Mouse (Mus musculus) frontal cortex, adult (tissue): Measurements from ENCODE around the gene Nol7.

Source experiments
- ATAC-seq: cut with Nextera tagmentation; 2 replicates; pipeline ENCODE4 v1.9.2; 2017; ENCODE audit warnings: mild to moderate bottlenecking, moderate library complexity, mixed read lengths; ENCODE audit not compliant: low TSS enrichment

The Nol7 gene

DNA sequence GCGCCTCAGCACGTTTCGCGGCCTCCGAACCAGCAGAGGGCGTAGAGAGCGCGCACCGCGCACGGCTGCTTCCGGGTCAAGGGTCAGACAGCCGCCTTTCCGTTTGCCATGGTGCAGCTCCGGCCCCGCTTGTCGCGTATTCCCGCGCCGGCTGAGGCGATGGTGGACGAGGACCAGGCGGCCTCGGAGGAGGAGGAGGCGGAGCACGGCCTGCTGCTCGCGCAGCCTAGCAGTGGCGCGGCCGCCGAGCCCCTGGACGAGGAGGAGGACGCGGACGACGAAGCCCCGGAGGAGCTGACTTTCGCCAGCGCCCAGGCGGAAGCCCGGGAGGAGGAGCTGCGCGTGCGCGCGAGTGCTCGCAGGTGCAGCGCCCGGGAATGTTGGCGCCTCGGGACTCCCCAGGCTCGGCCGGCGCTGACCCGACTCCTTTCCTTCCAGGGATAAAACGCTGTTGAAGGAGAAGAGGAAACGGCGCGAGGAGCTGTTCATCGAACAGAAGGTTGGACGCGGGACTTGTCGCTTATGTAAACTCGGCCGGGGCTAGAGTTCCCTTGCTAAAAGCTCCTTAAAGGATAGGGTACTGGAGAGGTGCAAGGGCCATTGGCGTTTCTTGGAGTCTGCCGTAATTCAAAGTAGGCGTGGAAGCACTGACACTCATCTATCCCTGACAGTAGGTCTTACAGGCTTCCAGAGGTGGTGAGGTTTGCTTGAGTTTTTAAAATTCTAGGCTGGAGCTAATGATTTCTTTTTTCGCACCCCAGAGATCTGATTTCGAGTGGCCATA, at the start of gene Nol7:
Gene Nol7, plus strand, starts transcription at position 94 of the 784 bp plus-strand sequence.
- peak; percentile 94 for ATAC-seq

DNA sequence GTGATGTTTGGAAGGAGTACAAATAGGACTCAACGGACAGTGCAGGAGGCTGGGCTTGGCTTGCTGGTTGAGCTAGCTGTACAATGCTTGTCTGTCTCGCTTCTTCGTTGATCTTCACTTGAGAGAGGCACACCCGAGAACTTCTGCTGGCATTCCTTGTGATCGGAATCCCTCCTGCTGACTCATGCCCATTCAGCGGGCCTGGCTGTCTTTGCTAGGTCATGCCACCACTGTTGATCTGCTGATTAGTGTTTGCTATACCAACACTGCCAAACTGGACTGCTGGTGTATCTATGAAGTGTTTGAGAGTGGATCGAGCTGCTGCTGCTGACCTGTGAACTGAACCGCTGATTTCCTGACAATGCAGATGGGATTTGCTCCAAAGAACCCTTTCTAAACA, 48.8 kb upstream of the Nol7 start:
- ATAC-seq = no peak

DNA sequence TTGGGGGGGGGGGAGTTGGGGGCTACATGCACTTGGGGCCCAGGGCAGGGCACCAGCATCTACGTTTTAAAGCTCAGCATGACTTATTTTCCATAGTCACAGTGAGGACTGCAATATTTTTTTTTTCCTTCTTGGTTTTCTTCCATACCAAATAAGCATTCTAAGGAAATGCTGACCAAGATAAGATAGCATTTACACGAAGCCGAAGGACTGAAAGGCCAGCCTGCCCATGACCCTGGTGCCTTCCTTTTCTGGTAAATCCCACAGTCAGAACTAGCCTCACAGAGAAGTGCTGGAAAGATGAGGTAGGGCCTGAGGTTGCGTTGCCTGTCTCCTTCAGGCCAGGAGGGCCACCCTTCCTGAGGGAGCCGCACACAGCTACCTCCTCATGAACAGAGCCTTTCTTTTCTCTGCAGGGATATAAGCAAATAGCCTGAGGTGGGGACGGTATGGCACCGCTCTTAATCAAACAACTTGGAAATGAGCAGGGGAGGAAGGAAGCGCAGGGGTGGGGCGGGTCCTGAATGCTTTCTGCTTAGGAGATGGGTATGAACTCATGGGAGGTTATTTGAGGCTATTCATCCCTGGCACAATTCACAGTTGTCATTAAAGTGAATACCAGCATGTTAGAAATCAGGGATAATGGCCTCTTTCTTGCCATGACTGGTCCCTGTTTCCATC, 47.6 kb upstream of the Nol7 start:
- ATAC-seq = no peak

DNA sequence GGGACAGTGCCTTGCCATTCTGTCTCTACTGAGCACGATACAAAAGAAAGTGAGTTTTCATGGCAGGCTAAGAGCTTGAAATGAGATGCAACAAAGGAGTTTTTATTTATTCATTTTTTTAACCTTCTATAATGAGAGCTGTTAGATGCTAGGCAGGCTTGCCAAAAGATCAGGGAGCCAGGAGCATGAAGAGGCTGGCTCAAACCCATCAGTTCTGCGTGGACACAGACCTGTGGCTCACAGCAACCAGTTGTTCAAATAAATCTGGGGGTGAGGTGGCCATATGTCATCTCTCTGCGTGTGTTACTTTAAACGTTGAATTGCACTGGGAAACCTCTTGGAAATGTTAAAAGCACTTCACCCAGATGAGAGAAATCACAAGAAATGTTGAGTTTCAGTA, 44.8 kb upstream of the Nol7 start:
- ATAC-seq = no peak

DNA sequence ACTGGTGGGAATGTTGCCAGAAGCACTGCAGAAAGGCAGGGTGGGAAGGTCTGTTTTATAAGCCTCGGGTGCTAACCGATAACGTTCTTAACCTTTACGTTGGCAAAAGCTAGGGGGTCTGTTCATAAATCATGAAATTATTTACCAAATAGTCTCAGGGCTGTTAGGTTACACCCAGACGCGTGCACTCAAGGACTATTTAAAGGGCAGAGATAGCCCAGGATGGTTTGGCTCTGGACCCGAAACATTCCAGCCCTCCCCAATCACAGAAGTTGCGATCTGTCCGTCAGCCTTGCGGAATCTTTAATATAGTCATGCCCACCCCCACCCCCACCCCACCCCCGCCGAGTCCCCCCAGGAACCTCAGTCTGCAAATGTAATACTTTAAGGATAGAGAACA, 43.8 kb upstream of the Nol7 start:
- no peak for ATAC-seq

DNA sequence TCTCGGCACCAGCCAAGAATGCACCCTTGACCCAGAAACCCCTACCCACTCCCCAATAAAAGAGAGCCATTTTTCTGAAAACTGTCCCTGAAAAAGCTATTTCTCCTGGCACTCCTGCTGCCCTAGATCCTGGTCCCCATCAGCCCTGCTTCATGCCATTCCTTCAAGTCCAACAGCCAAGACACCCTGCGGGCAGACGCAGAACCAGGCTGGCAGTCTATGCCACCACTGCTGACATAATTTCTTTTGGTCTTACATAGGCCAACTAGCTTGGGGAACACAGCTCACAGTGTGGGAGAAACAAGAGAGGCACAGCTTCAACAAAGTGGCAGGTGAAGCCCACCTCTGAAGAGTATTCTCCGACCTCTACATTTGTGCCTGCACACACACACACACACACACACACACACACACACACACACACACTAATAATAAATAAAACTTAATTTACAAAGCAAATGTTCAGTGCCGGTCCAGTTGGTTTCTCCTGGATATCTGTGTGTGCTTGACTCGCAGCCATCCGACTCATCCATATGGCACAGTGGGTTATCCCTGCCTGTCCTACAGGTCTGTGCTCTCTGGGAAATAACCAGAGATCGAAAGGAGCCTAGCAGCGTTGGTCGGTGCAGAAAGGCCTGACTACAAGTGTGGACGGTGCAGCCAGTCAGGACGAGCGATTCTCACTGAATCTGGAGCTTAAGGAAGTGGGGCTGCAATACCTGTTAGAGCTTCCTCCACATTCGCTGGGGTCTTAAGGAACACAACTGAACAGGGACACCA, 41.7 kb upstream of the Nol7 start:
- ATAC-seq = no peak

DNA sequence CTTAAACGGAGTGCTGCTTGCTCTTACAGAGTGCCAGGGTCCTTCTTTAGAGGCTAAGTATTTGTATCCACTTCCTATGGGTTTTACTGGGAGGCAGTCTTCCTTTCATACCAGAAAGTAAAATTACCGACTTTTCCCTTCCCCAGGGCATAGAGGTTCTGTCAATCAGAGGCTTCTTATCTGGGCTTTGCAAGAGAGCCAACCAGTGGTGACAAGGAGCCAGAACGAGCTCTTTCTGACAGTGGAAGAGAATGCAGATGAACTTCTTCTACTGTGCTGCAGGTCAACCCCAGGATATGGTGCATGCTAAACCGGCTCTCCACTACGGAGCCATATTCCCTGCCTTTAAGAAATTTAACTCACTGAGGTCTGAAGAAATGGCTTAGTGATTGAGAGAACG, 37.7 kb upstream of the Nol7 start:
- no peak for ATAC-seq

DNA sequence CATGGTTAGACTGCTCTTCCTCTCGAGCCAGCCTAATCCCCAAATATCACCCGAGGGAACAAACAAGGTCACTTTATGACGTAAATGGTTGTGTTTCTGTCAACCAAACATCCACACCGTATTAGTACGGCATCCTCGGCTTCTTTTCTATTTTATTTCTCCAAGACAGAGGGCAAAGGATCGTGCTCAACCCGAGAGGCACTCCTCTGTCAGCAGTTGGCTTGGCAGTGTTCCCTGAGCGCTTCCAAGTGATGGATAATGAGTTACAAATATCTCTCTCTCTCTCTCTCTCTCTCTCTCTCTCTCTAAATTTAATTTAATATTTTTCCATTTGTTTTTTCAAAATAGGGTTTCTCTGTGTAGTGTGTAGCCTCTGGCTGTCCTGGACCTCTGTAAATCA, 35.8 kb upstream of the Nol7 start:
- no peak for ATAC-seq

DNA sequence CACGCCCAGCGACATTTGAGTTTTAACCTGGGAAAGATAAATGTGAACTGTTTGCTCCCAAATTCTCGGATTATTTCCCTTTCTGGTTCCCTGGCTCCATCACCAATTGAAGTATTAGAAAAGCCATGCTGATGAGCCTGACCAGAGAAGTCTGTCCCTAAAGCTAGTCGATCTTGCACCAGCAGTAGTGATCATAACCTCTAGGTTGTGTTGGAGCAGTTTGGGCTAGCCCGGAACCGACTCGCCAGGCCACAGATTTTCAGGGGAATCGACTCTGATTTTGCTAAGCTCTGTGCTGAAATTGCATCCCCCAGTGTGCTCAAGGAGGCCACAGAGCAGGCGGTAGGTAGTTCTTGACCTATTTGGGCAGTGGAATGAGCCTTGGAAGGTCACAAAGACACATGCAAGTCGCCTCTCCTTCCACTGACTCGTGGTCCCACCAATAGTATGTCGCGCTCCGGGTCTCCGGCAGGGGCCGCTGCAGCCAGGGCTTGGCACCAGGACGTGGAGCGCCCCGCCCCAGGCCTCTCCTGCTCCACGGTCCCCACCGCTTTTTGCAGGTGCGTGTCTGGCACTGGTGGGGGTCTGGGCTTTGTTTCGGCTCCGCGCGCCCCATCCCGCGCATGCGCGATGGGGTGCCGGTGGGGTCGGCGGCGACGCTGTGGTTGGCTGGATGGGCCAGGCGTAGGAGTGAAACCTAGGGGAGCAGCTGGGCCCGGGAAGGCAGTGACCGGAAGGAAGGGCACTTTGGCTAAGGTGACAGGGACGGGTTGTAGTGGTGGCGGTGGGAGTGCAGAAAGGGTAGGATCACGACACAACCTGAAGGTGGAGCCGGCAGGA, 33.0 kb upstream of the Nol7 start, which contains the start of gene Sirt5:
Gene Sirt5, plus strand, starts transcription at position 512 of the 840 bp plus-strand sequence.
- ATAC-seq = peak; percentile 91

DNA sequence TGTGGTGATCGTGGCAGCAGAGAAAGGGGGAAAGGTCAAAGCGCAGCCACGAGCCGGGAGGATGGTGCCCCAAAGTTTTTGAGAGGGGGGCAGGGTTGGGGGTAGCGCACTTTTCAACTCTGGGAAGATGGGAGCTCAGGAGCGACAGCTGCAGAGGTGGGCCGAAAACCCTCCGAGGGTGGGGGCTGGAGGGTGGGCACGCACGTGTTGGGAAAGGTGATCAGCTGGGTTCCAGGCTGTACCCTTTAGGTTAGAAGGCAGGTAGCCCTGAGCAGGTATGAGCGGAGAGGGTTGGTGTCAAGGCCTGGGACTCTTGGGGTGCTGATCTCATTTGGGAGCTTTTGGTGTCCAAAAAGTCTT, 32.4 kb upstream of the Nol7 start:
- ATAC-seq = no peak

DNA sequence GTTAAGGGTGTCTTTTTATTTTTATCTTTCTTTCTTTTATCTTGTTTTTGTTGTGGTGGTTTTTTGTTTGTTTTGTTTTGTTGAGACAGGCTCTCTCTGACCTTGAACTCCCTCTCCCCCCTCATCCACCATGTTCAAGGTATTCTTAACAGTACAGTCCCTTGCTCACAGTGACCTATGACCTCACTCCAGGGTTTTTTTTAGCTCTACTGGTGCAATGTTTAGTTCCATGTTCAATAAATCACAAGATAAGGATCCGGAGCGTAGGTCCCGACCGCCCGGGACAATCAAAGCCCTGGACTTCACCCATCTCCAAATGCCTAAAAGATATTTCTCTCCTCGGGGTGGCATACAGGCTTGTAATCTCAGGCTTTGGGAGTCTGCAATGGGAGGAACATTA, 28.1 kb upstream of the Nol7 start:
- no peak for ATAC-seq

DNA sequence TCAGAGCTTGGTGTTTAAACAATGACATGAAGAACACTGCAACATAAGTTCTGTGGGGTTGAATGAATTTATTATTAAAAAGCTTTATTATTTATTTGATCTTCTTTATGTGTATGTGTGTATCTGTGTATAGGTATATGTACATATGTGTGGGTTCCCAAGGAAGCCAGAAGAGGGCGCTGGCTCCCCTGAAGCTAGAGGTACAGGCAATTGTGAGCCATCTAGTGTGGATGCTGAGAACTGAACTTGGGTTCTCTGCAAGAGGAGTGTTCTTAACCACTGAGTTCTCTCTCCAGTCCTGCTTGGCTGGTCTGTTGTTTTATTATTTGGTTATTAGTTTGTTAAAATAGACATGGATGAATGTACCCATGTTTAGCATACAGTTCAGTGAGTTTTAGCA, 25.3 kb upstream of the Nol7 start:
- no peak for ATAC-seq

DNA sequence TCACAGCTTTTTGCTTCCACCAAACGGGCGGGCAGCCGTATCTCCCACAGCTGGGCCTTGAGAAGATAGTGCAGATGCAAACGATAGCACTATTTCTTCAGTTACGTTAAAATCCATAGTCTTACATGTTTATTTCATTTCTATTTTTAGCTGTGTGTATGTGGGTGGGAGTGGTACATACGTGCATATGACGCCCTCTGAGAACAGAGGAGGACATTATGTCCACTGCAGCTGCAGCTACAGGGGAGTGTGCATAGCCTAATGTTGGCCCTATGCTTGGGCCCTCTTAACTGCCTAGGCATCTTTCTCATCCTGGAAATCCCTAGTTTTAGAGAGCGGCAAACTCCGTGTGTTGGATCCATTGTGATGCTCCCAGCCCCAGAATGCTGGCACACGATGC, 24.0 kb upstream of the Nol7 start:
- ATAC-seq = no peak

DNA sequence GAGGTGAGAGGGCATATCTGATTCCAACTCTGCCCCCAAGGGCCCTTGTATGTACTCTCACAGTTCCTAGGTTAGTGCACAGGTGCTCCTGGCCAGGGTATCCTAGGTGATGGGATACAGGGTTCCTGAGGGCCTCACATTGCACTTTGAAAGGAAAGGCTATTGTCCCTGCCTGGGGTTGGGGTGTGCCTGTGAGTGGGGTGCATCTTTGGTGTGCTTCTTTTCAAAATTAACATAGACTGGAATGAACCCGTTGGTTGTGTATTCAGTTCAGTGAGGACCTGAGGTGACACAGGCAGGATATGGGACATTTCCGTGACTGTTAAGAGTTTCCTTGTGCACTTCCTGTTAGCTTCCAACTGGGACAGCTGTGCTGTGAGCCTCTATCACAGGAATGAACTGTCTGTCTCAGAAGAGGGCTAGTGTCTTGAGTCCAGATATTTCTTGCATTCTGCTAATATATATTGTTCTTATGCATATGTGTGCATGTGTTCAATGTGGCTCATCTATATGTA, 23.2 kb upstream of the Nol7 start:
- ATAC-seq = no peak

DNA sequence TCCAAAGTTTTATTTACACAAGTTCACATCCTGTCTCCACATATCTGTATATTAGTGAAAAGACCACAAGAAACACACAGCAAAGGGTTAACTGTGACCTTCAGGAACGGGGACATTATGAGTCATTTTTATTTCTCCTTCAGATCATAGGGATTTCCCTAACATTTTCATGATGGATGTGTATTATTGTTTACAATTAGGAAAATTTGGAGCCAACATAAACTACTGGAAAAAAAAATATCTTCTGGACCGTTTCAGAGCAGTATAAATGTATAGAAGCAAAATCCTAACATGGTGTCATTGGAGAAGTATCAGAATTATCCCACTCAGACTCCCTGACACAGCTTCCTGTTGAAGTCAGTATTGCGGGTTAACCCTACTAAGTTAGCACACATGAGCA, 18.2 kb upstream of the Nol7 start:
- no peak for ATAC-seq

DNA sequence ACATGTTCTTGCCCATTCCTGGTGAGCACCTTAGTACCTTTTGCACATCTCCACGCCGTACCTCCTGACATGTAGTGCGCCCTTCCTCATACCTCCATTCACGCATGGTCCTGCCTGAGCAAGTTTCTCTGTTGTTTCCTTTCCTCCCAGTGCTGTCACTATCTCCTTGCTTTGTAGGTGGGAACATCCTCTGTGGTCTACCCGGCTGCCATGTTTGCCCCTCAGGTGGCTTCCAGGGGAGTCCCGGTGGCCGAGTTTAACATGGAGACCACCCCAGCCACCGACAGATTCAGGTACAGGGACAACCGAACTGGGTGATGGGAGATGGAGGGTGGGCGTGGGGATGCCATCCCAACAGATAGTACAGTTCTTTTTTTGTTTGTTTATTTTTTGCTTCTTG, 12.9 kb upstream of the Nol7 start:
- ATAC-seq = no peak

DNA sequence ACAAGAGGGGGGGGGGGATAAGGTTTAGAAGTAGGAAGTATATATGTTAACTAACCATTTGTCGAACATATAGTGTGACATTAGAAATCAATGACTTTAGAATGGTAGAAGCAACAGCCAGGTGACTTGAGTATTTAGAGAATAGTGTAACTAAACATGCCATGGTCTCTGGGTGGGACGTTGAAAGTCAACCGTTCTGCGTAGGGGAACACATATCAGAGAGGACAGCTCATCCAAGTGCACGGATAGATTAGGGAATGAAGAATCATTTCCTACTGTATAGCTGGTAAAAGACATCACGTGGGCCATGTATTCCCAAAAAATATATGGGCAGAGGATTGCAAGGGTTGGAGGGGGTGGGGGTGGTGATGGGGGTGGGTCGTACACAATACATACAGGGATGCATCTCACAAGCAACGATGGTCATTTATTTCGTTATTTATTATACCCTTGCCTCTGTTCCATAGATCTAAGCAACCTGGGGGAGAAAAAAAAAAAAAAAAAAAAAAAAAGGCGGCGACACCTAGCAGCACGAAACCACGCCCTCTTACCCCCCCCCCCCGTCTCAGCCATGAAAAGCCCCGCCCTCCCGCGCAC, 392 bp upstream of the Nol7 start:
- no peak for ATAC-seq

DNA sequence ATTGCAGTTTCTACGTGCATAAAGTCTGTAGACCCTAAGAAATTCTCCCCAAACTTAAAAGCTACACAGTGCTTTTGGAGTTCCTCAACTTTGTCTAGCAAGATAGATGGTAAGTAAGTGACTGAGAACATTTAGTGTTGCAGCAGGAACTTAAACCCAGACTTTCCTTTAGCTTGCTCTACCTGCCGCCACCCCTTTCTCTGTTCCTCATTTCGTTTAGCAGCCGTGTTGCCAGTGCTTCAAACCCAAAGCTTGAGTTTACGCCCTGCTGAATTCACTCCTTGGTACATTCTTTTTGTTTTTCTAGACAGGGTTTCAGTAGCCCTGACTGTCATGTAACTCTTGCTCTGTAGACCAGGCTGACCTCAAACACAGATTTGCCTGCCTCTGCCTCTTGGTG, 1.4 kb downstream of the Nol7 start:
- ATAC-seq = no peak

DNA sequence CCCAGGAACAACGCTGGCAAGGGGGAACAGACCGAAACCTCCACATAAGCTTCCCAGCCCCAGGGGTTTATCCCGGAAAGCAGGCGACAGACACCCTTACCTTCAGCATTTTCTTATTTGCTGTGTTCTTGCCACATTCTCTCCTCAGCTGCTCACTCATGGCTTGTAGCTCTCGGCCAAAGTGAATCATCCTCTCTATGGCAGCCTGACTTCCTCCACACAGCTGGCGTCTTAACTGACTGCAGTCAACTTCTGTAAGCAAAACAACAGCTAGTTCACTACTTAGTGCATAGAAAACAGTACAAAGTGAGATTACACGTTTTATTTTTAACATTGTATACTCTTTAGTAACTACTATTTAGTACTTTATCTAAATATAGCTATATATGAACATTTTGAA, 14.1 kb downstream of the Nol7 start:
- 0 out of 2 replicates have a peak, but pooled peaks have one; percentile 44 for ATAC-seq

DNA sequence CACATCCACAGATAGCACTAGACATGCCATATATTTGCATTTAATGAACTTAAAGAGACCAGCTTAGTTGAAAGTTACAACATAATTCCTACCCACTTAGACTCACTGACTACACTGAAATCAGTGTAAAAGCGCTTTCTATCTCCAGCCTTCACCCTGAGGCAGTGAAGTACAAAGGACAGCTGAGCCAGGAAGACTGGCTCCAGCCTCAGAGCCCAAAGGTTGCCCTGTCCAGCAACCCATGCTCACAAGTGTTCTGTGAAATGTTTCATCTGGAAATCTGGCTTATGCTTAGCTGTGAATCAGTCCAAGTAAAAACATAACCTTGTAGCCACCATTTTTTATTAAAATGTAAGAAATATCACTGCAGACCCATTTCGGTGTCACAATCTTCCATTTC, 15.4 kb downstream of the Nol7 start:
- no peak for ATAC-seq

DNA sequence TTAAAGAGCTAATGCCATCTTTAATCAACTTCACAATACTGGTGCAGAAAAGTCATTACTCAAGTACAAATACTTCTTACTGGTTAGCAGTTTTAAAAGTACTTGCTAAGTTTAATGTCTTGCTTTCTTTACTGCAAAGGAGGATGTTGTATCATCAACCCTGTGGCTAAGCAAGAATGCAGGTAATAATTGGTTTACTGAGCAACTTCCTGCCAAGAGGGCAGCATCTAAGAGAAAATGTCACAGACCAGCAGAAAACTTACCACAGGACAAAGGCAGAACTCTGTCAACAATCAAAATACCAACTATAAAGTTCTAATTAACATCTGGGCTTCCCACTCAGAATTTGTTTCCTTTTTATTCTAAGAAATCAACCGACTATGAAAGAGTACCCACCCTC, 17.1 kb downstream of the Nol7 start:
- ATAC-seq = no peak
